In the genomic region with DNA sequence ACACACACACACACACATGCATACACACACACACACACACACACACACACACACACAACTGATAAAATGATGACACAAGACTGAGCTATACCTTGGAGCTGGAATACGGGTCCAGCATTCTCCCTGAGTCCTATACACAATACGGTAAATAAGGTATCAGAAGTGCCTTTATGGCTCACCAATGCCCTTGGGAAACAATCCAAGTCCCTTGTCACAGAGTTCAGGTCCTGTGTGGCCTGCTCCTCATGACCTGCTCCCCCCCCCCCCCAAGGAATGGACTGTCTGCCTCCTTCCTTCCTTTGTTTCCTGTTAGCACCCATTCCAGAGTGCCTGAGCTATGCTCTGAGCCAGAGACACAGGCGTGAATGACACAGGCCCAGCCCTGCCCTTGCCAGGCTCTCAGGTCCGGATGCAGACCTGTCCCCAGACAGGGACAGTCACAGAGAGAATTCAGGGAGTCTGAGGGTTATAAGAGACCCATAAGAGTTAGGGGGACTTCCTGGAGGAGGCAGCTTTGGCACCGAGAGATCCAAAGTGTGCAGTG, we compare ENCODE assay signal across 20 mouse cellular contexts. TPM values are rescaled to one million over a fixed set of nuclear protein-coding genes. Genes with fewer than 3 reads are reported as not detected.
A peak's percentile ranks its signal among the peaks of the same experiment; 100 is the strongest.
DNase-seq lines count a peak whose midpoint lies in the region; ATAC-seq and TF ChIP-seq lines count a peak whose summit lies in the region.
"Had no signal": no experiment of that assay in that cellular context is flagged by ENCODE, and none has a peak within 500 bp of the region (broad histone marks: within the 10 kb centered on the region; RNA-seq: fewer than 3 reads in every experiment).

No protein-coding gene starts in this region.

- WGBS in kidney, embryonic 14.5 days = 66% methylated on average over 5 of the region's 5 CpGs
- WGBS in kidney, embryonic 15.5 days = 73% methylated on average over 5 of the region's 5 CpGs
- WGBS in liver, embryonic 14.5 days (ENCODE audit: insufficient replicate concordance) = 51% methylated on average over 5 of the region's 5 CpGs

- H3K9ac ChIP-seq in kidney, embryonic 14.5 days (ENCODE audit: low read depth, low read length) = no peak overlapping the region
- no peak overlapping the region for H3K9ac ChIP-seq in kidney, embryonic 15.5 days
- no peak overlapping the region for H3K9ac ChIP-seq in liver, embryonic 14.5 days (replicated peaks)
- H3K9ac ChIP-seq: forebrain, embryonic 12.5 days; heart, embryonic 12.5 days; neural tube, embryonic 13.5 days had no signal

- TF ChIP-seq CTCF in bone marrow macrophage, adult 2 months (IDR thresholded peaks at IDR 0.05; ENCODE audit: low read depth, low read length) = no peak
- TF ChIP-seq CTCF in liver, embryonic 14.5 days (IDR thresholded peaks at IDR 0.05; ENCODE audit: low read depth) = no peak

- H3K36me3 ChIP-seq in kidney, embryonic 14.5 days (ENCODE audit: control insufficient read depth, insufficient read depth, low read length) = no peaks in the 10 kb centered on the region
- H3K36me3 ChIP-seq in kidney, embryonic 15.5 days = no peaks in the 10 kb centered on the region
- no peaks in the 10 kb centered on the region for H3K36me3 ChIP-seq in liver, embryonic 14.5 days (replicated peaks; ENCODE audit: control insufficient read depth, insufficient read depth, low read depth)
- H3K36me3 ChIP-seq: forebrain, embryonic 12.5 days; G1E; heart, embryonic 12.5 days; midbrain, embryonic 10.5 days; neural tube, embryonic 13.5 days had no signal

- peak; percentile 59 for DNase-seq in kidney, adult 9 months
- DNase-seq in liver, embryonic 14.5 days (ENCODE audit: low read depth in 3 of 3, low spot score in 3 of 3) = no peak
- DNase-seq: cerebellum, adult 18-20 months; cerebellum, postnatal 36 days; gastrocnemius, postnatal 25 days; right cerebral cortex, postnatal 14 days had no signal

- TF ChIP-seq EP300 in liver, embryonic 14.5 days (IDR thresholded peaks at IDR 0.05; ENCODE audit: low read depth) = no peak

- peaks cover 16% of the 10 kb centered on the region for H3K27me3 ChIP-seq in kidney, embryonic 14.5 days (ENCODE audit: control insufficient read depth, insufficient read depth, low read length)
- peaks cover 48% of the 10 kb centered on the region for H3K27me3 ChIP-seq in kidney, embryonic 15.5 days
- peaks cover 2% of the 10 kb centered on the region; the same call in 1 of the 2 replicates for H3K27me3 ChIP-seq in liver, embryonic 14.5 days (ENCODE audit: control insufficient read depth, insufficient read depth, low read length)

- H3K4me2 ChIP-seq in kidney, embryonic 14.5 days (replicated peaks; ENCODE audit: low read depth, low read length) = no peak overlapping the region
- no peak overlapping the region for H3K4me2 ChIP-seq in kidney, embryonic 15.5 days
- H3K4me2 ChIP-seq in liver, embryonic 14.5 days (ENCODE audit: low read depth) = no peak overlapping the region
- H3K4me2 ChIP-seq: forebrain, embryonic 12.5 days; heart, embryonic 12.5 days; neural tube, embryonic 13.5 days had no signal

- H3K4me3 ChIP-seq in kidney, embryonic 14.5 days (ENCODE audit: low read length) = no peak overlapping the region
- no peak overlapping the region for H3K4me3 ChIP-seq in bone marrow macrophage, adult 2 months (ENCODE audit: insufficient read depth, low read length)
- no peak overlapping the region for H3K4me3 ChIP-seq in kidney, embryonic 15.5 days (replicated peaks)
- H3K4me3 ChIP-seq in liver, embryonic 14.5 days (ENCODE audit: insufficient read depth in 1 of 2, low read depth in 2 of 2, low read length in 2 of 2) = no peak overlapping the region
- H3K4me3 ChIP-seq: forebrain, embryonic 12.5 days; heart, embryonic 12.5 days; midbrain, embryonic 10.5 days; neural tube, embryonic 13.5 days had no signal

- no peak for TF ChIP-seq POLR2A in bone marrow macrophage, adult 2 months (IDR thresholded peaks at IDR 0.05; ENCODE audit: borderline replicate concordance, low read depth, low read length)

- H3K4me1 ChIP-seq in kidney, embryonic 14.5 days (ENCODE audit: control insufficient read depth, insufficient read depth, low read length) = peaks cover 12% of the 10 kb centered on the region; the same call in 1 of the 2 replicates
- peaks cover 36% of the 10 kb centered on the region for H3K4me1 ChIP-seq in bone marrow macrophage, adult 2 months (ENCODE audit: control insufficient read depth, insufficient read depth, low read length)
- peaks cover 28% of the 10 kb centered on the region for H3K4me1 ChIP-seq in kidney, embryonic 15.5 days
- peaks cover 0 to 5% of the 10 kb centered on the region in 2 experiments; a peak in 1 of 4 replicates for H3K4me1 ChIP-seq in liver, embryonic 14.5 days (replicated peaks; ENCODE audit: control insufficient read depth in 2 of 2, insufficient read depth in 2 of 2, low read length in 1 of 2)
- H3K4me1 ChIP-seq: neural tube, embryonic 13.5 days had no signal

- no peak for ATAC-seq in kidney, embryonic 14.5 days (ENCODE audit: low FRiP score, low TSS enrichment)
- no peak for ATAC-seq in kidney, embryonic 15.5 days (replicated peaks; ENCODE audit: low FRiP score)
- peak; percentile 47 for ATAC-seq in liver, embryonic 14.5 days (ENCODE audit: insufficient read depth)
- no peak for ATAC-seq in megakaryocyte-erythroid progenitor cell, adult 5-6 weeks (replicated peaks; ENCODE audit: low FRiP score, low TSS enrichment, poor library complexity, severe bottlenecking)
- no peak for ATAC-seq in frontal cortex, adult (ENCODE audit: low TSS enrichment)
- ATAC-seq: CD4-positive, CD25-positive, alpha-beta regulatory T cell, adult 4 months had no signal

- H3K9me3 ChIP-seq in kidney, embryonic 14.5 days (ENCODE audit: control insufficient read depth, low read length) = no peaks in the 10 kb centered on the region
- H3K9me3 ChIP-seq in kidney, embryonic 15.5 days (replicated peaks) = no peaks in the 10 kb centered on the region
- no peaks in the 10 kb centered on the region for H3K9me3 ChIP-seq in liver, embryonic 14.5 days (ENCODE audit: control insufficient read depth, low read length)
- H3K9me3 ChIP-seq: forebrain, embryonic 12.5 days; G1E; heart, embryonic 12.5 days; midbrain, embryonic 10.5 days; neural tube, embryonic 13.5 days had no signal

- no peak overlapping the region for H3K27ac ChIP-seq in kidney, embryonic 14.5 days (ENCODE audit: low read depth, low read length)
- 0 out of 2 replicates have a peak overlapping the region, but pooled peaks have one; percentile 46 for H3K27ac ChIP-seq in bone marrow macrophage, adult 2 months (ENCODE audit: insufficient read depth, low read depth, low read length)
- 0 out of 2 replicates have a peak overlapping the region, but pooled peaks have one; percentile 10 for H3K27ac ChIP-seq in kidney, embryonic 15.5 days
- no peak overlapping the region for H3K27ac ChIP-seq in liver, embryonic 14.5 days
- H3K27ac ChIP-seq: forebrain, embryonic 12.5 days; kidney, postnatal 0 days; midbrain, embryonic 10.5 days; neural tube, embryonic 13.5 days had no signal

RNA-seq across cellular contexts. Expression of gene Exoc3l2, which starts 3.5 kb away (rescaled TPM):
- 3.5 and 3.7 TPM in 2 replicates for polyA plus RNA-seq in kidney, embryonic 14.5 days (2014; fragmentation: Nextera tagmentation; extraction: Ambion mirVana)
- not detected in 2 replicates for polyA plus RNA-seq in bone marrow macrophage, adult 2 months (2012; ENCODE audit: insufficient read depth, insufficient read length, missing spikeins)
- 3.0 TPM in 2 replicates for polyA plus RNA-seq in kidney, embryonic 15.5 days (2015; fragmentation: Nextera tagmentation; extraction: Ambion mirVana)
- 1.7 and 1.9 TPM in 2 replicates for polyA plus RNA-seq in liver, embryonic 14.5 days (2012; rRNA removed)
- 0.48 and 0.78 TPM in 2 replicates for polyA plus RNA-seq in liver, embryonic 14.5 days (2014; fragmentation: Nextera tagmentation; extraction: Ambion mirVana)
- 1.7 and 2.3 TPM in 2 replicates for total RNA-seq in megakaryocyte-erythroid progenitor cell, adult 5-6 weeks (2014; fragmentation: Nextera tagmentation)
- total RNA-seq in megakaryocyte-erythroid progenitor cell, adult 5-6 weeks (2017) = 1.0 and 1.5 TPM in 2 replicates
- total RNA-seq: G1E had no signal
- polyA plus RNA-seq: CD4-positive, CD25-positive, alpha-beta regulatory T cell, adult 4 months had no signal

RNA-seq across cellular contexts. Expression of gene Mark4, which starts 8.1 kb away (rescaled TPM):
- 10.4 and 12.1 TPM in 2 replicates for polyA plus RNA-seq in kidney, embryonic 14.5 days (2014; fragmentation: Nextera tagmentation; extraction: Ambion mirVana)
- 21.3 and 21.4 TPM in 2 replicates for polyA plus RNA-seq in bone marrow macrophage, adult 2 months (2012; ENCODE audit: insufficient read depth, insufficient read length, missing spikeins)
- polyA plus RNA-seq in kidney, embryonic 15.5 days (2015; fragmentation: Nextera tagmentation; extraction: Ambion mirVana) = 6.6 and 9.4 TPM in 2 replicates
- polyA plus RNA-seq in liver, embryonic 14.5 days (2012; rRNA removed) = 2.4 and 2.5 TPM in 2 replicates
- polyA plus RNA-seq in liver, embryonic 14.5 days (2014; fragmentation: Nextera tagmentation; extraction: Ambion mirVana) = 0.80 and 2.5 TPM in 2 replicates
- 7.8 and 11.3 TPM in 2 replicates for total RNA-seq in megakaryocyte-erythroid progenitor cell, adult 5-6 weeks (2014; fragmentation: Nextera tagmentation)
- 3.0 and 3.1 TPM in 2 replicates for total RNA-seq in megakaryocyte-erythroid progenitor cell, adult 5-6 weeks (2017)

RNA-seq across cellular contexts. Expression of gene Bloc1s3, which starts 41.5 kb away (rescaled TPM):
- 1.4 and 2.4 TPM in 2 replicates for polyA plus RNA-seq in kidney, embryonic 14.5 days (2014; fragmentation: Nextera tagmentation; extraction: Ambion mirVana)
- polyA plus RNA-seq in bone marrow macrophage, adult 2 months (2012; ENCODE audit: insufficient read depth, insufficient read length, missing spikeins) = 9.7 and 11.0 TPM in 2 replicates
- 2.3 and 2.6 TPM in 2 replicates for polyA plus RNA-seq in kidney, embryonic 15.5 days (2015; fragmentation: Nextera tagmentation; extraction: Ambion mirVana)
- polyA plus RNA-seq in liver, embryonic 14.5 days (2012; rRNA removed) = 2.0 and 2.7 TPM in 2 replicates
- 0.39 and 0.56 TPM in 2 replicates for polyA plus RNA-seq in liver, embryonic 14.5 days (2014; fragmentation: Nextera tagmentation; extraction: Ambion mirVana)
- 3.4 and 3.6 TPM in 2 replicates for total RNA-seq in megakaryocyte-erythroid progenitor cell, adult 5-6 weeks (2014; fragmentation: Nextera tagmentation)
- 3.6 and 4.7 TPM in 2 replicates for total RNA-seq in megakaryocyte-erythroid progenitor cell, adult 5-6 weeks (2017)

RNA-seq across cellular contexts. Expression of gene Trappc6a, which starts 41.5 kb away (rescaled TPM):
- 63.7 and 70.2 TPM in 2 replicates for polyA plus RNA-seq in kidney, embryonic 14.5 days (2014; fragmentation: Nextera tagmentation; extraction: Ambion mirVana)
- 51.4 and 57.0 TPM in 2 replicates for polyA plus RNA-seq in bone marrow macrophage, adult 2 months (2012; ENCODE audit: insufficient read depth, insufficient read length, missing spikeins)
- polyA plus RNA-seq in kidney, embryonic 15.5 days (2015; fragmentation: Nextera tagmentation; extraction: Ambion mirVana) = 76.2 and 81.2 TPM in 2 replicates
- polyA plus RNA-seq in liver, embryonic 14.5 days (2012; rRNA removed) = 24.1 and 28.1 TPM in 2 replicates
- polyA plus RNA-seq in liver, embryonic 14.5 days (2014; fragmentation: Nextera tagmentation; extraction: Ambion mirVana) = 40.0 and 40.2 TPM in 2 replicates
- total RNA-seq in megakaryocyte-erythroid progenitor cell, adult 5-6 weeks (2014; fragmentation: Nextera tagmentation) = 89.3 and 96.3 TPM in 2 replicates
- total RNA-seq in megakaryocyte-erythroid progenitor cell, adult 5-6 weeks (2017) = 22.6 and 23.6 TPM in 2 replicates

RNA-seq across cellular contexts. Expression of gene Nkpd1, which starts 51.0 kb away (rescaled TPM):
- polyA plus RNA-seq in kidney, embryonic 14.5 days (2014; fragmentation: Nextera tagmentation; extraction: Ambion mirVana) = 0.13 and 0.27 TPM in 2 replicates
- polyA plus RNA-seq in bone marrow macrophage, adult 2 months (2012; ENCODE audit: insufficient read depth, insufficient read length, missing spikeins) = not detected in 2 replicates
- 0.10 and 0.15 TPM in 2 replicates for polyA plus RNA-seq in kidney, embryonic 15.5 days (2015; fragmentation: Nextera tagmentation; extraction: Ambion mirVana)
- 0.01 and 0.04 TPM in 2 replicates for polyA plus RNA-seq in liver, embryonic 14.5 days (2012; rRNA removed)
- not detected in 2 replicates for polyA plus RNA-seq in liver, embryonic 14.5 days (2014; fragmentation: Nextera tagmentation; extraction: Ambion mirVana)
- 0.20 TPM in 1 of 2 replicates, not detected in the other for total RNA-seq in megakaryocyte-erythroid progenitor cell, adult 5-6 weeks (2014; fragmentation: Nextera tagmentation)
- total RNA-seq in megakaryocyte-erythroid progenitor cell, adult 5-6 weeks (2017) = not detected in 2 replicates
- total RNA-seq: gastrocnemius, postnatal 25 days; hematopoietic stem cell, adult 5-6 weeks; monocyte, adult 5-6 weeks had no signal
- polyA plus RNA-seq: CD4-positive, CD25-positive, alpha-beta regulatory T cell, adult 4 months; forebrain, embryonic 12.5 days; kidney, postnatal 0 days had no signal

Comparison
In these comparisons a context has a peak if more than half of its experiments do, and no peak if none do; other contexts are left out.
1. H3K27ac ChIP-seq: peak in bone marrow macrophage, adult 2 months (single experiment) and kidney, embryonic 15.5 days (single experiment); none in kidney, embryonic 14.5 days (single experiment) and liver, embryonic 14.5 days (single experiment).